Mouse (Mus musculus) megakaryocyte, embryonic 14.5 days (primary cell): ENCODE data around the gene Aamp. TPM values are rescaled to one million over a fixed set of nuclear protein-coding genes. Genes with fewer than 3 reads are reported as not detected.

Experiments
- H3K27me3 ChIP-seq: replicated peaks from 2 replicates; pipeline ENCODE3; 2012; ENCODE audit warnings: inconsistent platforms
- H3K36me3 ChIP-seq: replicated peaks from 2 replicates; pipeline ENCODE3; 2012; ENCODE audit warnings: low read length, inconsistent platforms, mixed read lengths
- H3K4me1 ChIP-seq: 2 replicates; pipeline ENCODE4 v1.6.1; 2012; ENCODE audit warnings: inconsistent platforms
- H3K4me3 ChIP-seq: replicated peaks from 2 replicates; pipeline ENCODE3; 2012; ENCODE audit warnings: moderate library complexity, mild to moderate bottlenecking, inconsistent platforms
- H3K9me3 ChIP-seq: 2 replicates; pipeline ENCODE4 v1.6.1; 2012; ENCODE audit warnings: inconsistent platforms
- FLI1 ChIP-seq: IDR thresholded peaks from 2 replicates; pipeline ENCODE4 v1.6.1; 2012; ENCODE audit warnings: low read length, inconsistent platforms, mixed read lengths
- GATA1 ChIP-seq: IDR thresholded peaks from 3 replicates; pipeline ENCODE4 v1.6.1; 2012; ENCODE audit warnings: mixed read lengths, low read length, inconsistent platforms, borderline replicate concordance
- polyA plus RNA-seq: library from polyadenylated mRNA; stranded (reverse); fragments of >175 nt; gene quantifications from 2 replicates; pipeline ENCODE4 v1.2.3, GENCODE M21; 2012; ENCODE audit warnings: low replicate concordance; ENCODE audit not compliant: insufficient read depth

The Aamp gene
- polyA plus RNA-seq, 1 experiment, result 228 TPM

GRCm38 (mm10) chr1:74314796-74315195 lies 30.3 kb upstream of the Aamp start:
- TF ChIP-seq FLI1 (no peak), GATA1 (no peak)
- peaks cover 53% of the 10 kb centered on the region for H3K4me1 ChIP-seq
- H3K4me3 ChIP-seq, result no peak overlapping the region
- H3K36me3 ChIP-seq, result no peaks in the 10 kb centered on the region
- peaks cover 2% of the 10 kb centered on the region for H3K27me3 ChIP-seq
- no peaks in the 10 kb centered on the region for H3K9me3 ChIP-seq

- Histone ChIP-seq H3K4me1 (peaks cover 69% of the 10 kb centered on the region), H3K27me3 (peaks cover 2% of the 10 kb centered on the region), H3K36me3 (no peaks in the 10 kb centered on the region), H3K9me3 (no peaks in the 10 kb centered on the region), H3K4me3 (peak overlapping the region; percentile 35)
- TF ChIP-seq FLI1 (no peak), GATA1 (no peak)
Observed at GRCm38 (mm10) chr1:74313049-74313692, 28.6 kb upstream of the Aamp start.

GRCm38 (mm10) chr1:74309767-74310166 lies 25.2 kb upstream of the Aamp start:
- H3K4me3 ChIP-seq, result peak overlapping the region; percentile 76
- peaks cover 5% of the 10 kb centered on the region for H3K9me3 ChIP-seq
- peaks cover under 1% of the 10 kb centered on the region for H3K27me3 ChIP-seq
- peaks cover 70% of the 10 kb centered on the region for H3K4me1 ChIP-seq
- TF ChIP-seq FLI1, result no peak
- no peak for TF ChIP-seq GATA1
- peaks cover 8% of the 10 kb centered on the region for H3K36me3 ChIP-seq

DNA sequence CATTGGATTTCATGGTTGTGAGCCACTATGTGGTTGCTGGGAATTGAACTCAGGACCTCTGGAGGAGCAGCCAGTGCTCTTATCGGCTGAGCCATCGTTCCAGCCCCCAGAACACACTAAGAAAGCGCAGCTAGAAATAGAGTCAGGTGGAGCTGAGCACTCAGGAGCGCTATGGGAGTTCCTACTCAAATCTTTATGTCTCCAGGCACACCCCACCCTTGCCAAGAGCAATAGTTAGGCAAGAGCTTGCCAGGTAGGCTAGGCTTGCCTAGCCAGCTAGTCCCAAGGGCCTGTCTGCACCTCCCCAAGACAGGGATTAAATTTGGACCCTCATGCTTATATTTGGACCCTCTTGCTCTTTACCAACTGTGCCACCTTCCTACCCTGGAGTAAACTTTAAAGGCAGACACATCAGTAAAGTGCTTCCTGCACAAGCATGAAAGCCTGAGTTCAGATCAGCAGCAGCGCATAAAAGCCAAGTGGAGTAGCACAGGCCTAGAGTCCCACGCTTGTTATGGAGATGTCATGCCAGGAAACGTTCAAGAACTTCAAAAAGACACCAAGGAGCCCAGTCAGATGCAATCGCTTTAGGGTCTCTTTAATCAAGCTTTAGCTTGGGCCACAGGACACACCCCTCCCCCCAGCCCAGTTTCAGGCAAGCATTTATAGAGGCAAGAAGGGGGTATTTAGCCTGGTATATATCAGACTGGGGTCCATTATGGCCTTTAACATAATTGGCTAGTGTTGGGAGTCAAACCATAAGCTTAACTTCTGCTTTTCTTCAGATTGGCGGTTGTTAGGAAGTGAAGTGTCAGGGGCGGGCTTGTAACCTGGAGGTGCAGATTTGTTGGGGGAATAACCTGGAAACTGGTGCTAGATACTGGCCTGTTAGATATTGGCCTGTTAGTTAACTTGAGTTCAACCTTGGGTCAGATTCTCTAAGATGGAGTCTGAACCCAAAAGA lies 23.7 kb upstream of the Aamp start:
- H3K36me3 ChIP-seq, result peaks cover 8% of the 10 kb centered on the region
- H3K9me3 ChIP-seq, result peaks cover 5% of the 10 kb centered on the region
- peaks cover 68% of the 10 kb centered on the region for H3K4me1 ChIP-seq
- TF ChIP-seq FLI1, result no peak
- no peaks in the 10 kb centered on the region for H3K27me3 ChIP-seq
- H3K4me3 ChIP-seq, result no peak overlapping the region

GRCm38 (mm10) chr1:74307146-74307545 lies 22.6 kb upstream of the Aamp start:
- Histone ChIP-seq H3K9me3 (peaks cover 5% of the 10 kb centered on the region), H3K27me3 (no peaks in the 10 kb centered on the region), H3K36me3 (peaks cover 14% of the 10 kb centered on the region), H3K4me1 (peaks cover 68% of the 10 kb centered on the region), H3K4me3 (no peak overlapping the region)
- no peak for TF ChIP-seq FLI1
- TF ChIP-seq GATA1, result no peak

- peak within 1 kb of the TSS; percentile 96 for H3K4me3 ChIP-seq
- H3K4me1 ChIP-seq, result peaks cover 77% of the 10 kb centered on the region
- H3K36me3 ChIP-seq, result peaks cover 30% of the 10 kb centered on the region
- no peaks in the 10 kb centered on the region for H3K27me3 ChIP-seq
- no peak for TF ChIP-seq FLI1
- no peak for TF ChIP-seq GATA1
- H3K9me3 ChIP-seq, result peaks cover 5% of the 10 kb centered on the region
Observed at GRCm38 (mm10) chr1:74305522-74305921, 21.0 kb upstream of the Aamp start, which contains the start of gene Tmbim1. Gene Tmbim1, minus strand, starts transcription at chr1:74305622.

DNA sequence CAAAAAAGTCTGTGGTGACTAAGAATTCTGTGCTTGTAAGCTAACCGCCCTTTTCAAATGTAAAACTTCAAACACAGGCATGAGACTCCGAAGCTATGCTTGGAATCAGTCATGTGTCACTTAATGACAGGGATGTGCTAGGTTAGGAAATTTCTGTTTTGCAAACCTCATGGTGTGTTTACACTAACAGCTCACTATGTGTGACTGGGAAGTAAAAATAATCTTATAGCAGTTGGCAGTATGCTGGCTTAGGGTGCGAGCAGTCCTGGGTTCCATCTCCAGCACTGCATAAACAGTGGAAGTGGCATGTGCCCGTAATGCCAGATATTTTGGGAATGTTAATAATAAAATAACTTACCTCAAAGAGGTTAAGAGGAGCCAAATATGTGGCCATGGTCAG lies 20.4 kb upstream of the Aamp start:
- H3K4me1 ChIP-seq, result peaks cover 78% of the 10 kb centered on the region
- TF ChIP-seq GATA1 (no peak), FLI1 (no peak)
- no peaks in the 10 kb centered on the region for H3K27me3 ChIP-seq

DNA sequence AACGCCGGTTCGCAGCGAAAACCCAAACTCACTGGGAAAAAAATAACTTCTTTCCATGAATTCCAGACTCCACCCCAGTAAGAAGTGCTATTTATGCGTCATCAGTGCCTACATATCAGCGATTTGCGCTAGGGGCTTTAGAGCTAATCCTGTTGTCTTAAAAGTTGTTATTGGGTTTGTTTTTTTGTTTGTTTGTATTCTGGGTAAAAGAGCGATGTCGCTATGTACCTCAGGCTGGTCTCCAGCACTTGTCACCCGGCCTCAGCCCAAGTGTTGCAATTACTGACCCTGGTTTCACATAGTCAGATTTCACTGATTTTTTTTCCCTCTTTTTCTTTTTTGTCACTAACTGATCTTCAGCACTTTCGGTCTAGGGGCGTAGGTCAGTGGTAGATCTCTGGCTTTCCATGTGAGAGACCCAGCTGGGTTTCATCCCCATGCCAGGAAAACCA lies 19.8 kb upstream of the Aamp start:
- Histone ChIP-seq H3K4me1 (peaks cover 78% of the 10 kb centered on the region), H3K27me3 (no peaks in the 10 kb centered on the region), H3K36me3 (peaks cover 34% of the 10 kb centered on the region), H3K4me3 (peak overlapping the region; percentile 96), H3K9me3 (peaks cover 5% of the 10 kb centered on the region)
- TF ChIP-seq GATA1 (no peak), FLI1 (no peak)

More for the DNA sequence above, 20.4 kb upstream of the Aamp start:
- no peak overlapping the region for H3K4me3 ChIP-seq
- H3K9me3 ChIP-seq, result peaks cover 5% of the 10 kb centered on the region
- H3K36me3 ChIP-seq, result peaks cover 31% of the 10 kb centered on the region

GRCm38 (mm10) chr1:74303509-74304338 lies 19.2 kb upstream of the Aamp start:
- TF ChIP-seq FLI1 (no peak), GATA1 (no peak)
- H3K27me3 ChIP-seq, result no peaks in the 10 kb centered on the region
- H3K9me3 ChIP-seq, result peaks cover 5% of the 10 kb centered on the region
- peaks cover 41% of the 10 kb centered on the region for H3K36me3 ChIP-seq
- peak overlapping the region; percentile 96 for H3K4me3 ChIP-seq
- peaks cover 78% of the 10 kb centered on the region for H3K4me1 ChIP-seq

DNA sequence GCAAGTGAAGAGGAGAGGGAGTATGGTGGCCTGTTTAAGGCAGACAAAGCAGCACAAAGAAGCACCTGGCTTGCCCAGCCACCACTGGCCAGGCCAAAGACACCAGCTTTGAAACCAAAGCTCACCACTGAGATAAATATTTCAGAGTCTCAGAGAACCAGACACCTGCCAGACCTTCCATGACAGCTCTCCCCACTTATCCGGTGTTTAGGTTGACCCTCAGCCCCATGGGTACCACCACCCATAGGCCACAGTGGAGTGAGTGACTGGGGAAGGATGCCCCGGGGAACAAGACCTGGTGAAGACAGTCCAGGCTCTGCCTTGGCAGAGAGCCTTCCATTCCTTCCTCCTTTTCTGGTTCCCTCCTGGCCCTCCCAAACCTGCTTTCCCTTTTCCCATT lies 18.3 kb upstream of the Aamp start:
- Histone ChIP-seq H3K4me1 (peaks cover 78% of the 10 kb centered on the region), H3K4me3 (peak overlapping the region; percentile 96)

More for the DNA sequence above, 18.3 kb upstream of the Aamp start:
- Histone ChIP-seq H3K27me3 (no peaks in the 10 kb centered on the region), H3K9me3 (peaks cover 5% of the 10 kb centered on the region), H3K36me3 (peaks cover 50% of the 10 kb centered on the region)
- TF ChIP-seq FLI1, result no peak
- TF ChIP-seq GATA1, result no peak
